Mouse (Mus musculus): ENCODE results near the gene Atp2c2. TPM values are rescaled to one million over a fixed set of nuclear protein-coding genes. Genes with fewer than 3 reads are reported as not detected.

Atp2c2 gene
- polyA plus RNA-seq, 1 experiment from 2014 or later: 0.51 TPM

DNA sequence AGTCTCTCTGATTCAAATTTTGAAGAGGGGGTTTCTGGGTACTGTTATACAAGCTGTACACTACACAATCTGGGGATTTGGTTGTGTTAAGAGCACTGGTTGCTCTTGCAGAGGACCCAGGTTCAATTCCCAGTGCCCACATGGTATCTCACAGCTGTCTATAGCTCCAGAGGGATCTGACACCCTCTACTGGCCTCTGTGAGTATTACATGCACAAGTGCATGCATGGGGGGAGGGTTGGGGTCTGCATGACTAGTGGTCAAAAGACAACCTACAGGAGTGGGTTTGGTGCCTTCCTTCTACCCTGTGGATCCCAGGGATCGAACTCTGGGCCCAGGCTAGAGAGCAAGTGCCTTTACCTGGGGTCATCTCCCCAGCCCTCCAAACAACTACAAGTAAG lies 102.8 kb downstream of the Atp2c2 start:
- DNase-seq (ENCODE audit: low spot score) (no peak), ATAC-seq (replicated peaks; ENCODE audit: low FRiP score) (no peak)
- H3K4me2 ChIP-seq: no peak overlapping the region
- no peaks in the 10 kb centered on the region for H3K9me3 ChIP-seq (ENCODE audit: control insufficient read depth, low read length)
- H3K9ac ChIP-seq (ENCODE audit: low read depth, low read length): no peak overlapping the region
- H3K27ac ChIP-seq (ENCODE audit: low read depth, low read length): no peak overlapping the region
- peaks cover 1% of the 10 kb centered on the region; the same call in 1 of the 2 replicates for H3K36me3 ChIP-seq (ENCODE audit: control insufficient read depth, insufficient read depth, low read length)
- 75% methylated on average over 1 of the region's 1 CpGs for WGBS
- H3K4me3 ChIP-seq (ENCODE audit: low read depth, low read length): no peak overlapping the region
- no peaks in the 10 kb centered on the region for H3K27me3 ChIP-seq (replicated peaks; ENCODE audit: control insufficient read depth, insufficient read depth, low read length)
- H3K4me1 ChIP-seq (replicated peaks; ENCODE audit: control insufficient read depth, insufficient read depth, low read length): peaks cover 4% of the 10 kb centered on the region

- Histone ChIP-seq H3K36me3 (ENCODE audit: control insufficient read depth, insufficient read depth, low read length) (peaks cover 4% of the 10 kb centered on the region; the same call in 1 of the 2 replicates), H3K9me3 (ENCODE audit: control insufficient read depth, low read length) (no peaks in the 10 kb centered on the region), H3K4me2 (no peak overlapping the region), H3K9ac (ENCODE audit: low read depth, low read length) (no peak overlapping the region), H3K4me1 (replicated peaks; ENCODE audit: control insufficient read depth, insufficient read depth, low read length) (0 out of 2 replicates have a peak, but pooled peaks cover 3% of the 10 kb centered on the region), H3K27ac (ENCODE audit: low read depth, low read length) (no peak overlapping the region), H3K4me3 (ENCODE audit: low read depth, low read length) (no peak overlapping the region), H3K27me3 (replicated peaks; ENCODE audit: control insufficient read depth, insufficient read depth, low read length) (no peaks in the 10 kb centered on the region)
- no peak for DNase-seq (ENCODE audit: low spot score)
- no peak for ATAC-seq (replicated peaks; ENCODE audit: low FRiP score)
- 78% methylated on average over 8 of the region's 8 CpGs for WGBS
Observed at GRCm38 (mm10) chr8:119805275-119805674, 105.5 kb downstream of the Atp2c2 start.

DNA sequence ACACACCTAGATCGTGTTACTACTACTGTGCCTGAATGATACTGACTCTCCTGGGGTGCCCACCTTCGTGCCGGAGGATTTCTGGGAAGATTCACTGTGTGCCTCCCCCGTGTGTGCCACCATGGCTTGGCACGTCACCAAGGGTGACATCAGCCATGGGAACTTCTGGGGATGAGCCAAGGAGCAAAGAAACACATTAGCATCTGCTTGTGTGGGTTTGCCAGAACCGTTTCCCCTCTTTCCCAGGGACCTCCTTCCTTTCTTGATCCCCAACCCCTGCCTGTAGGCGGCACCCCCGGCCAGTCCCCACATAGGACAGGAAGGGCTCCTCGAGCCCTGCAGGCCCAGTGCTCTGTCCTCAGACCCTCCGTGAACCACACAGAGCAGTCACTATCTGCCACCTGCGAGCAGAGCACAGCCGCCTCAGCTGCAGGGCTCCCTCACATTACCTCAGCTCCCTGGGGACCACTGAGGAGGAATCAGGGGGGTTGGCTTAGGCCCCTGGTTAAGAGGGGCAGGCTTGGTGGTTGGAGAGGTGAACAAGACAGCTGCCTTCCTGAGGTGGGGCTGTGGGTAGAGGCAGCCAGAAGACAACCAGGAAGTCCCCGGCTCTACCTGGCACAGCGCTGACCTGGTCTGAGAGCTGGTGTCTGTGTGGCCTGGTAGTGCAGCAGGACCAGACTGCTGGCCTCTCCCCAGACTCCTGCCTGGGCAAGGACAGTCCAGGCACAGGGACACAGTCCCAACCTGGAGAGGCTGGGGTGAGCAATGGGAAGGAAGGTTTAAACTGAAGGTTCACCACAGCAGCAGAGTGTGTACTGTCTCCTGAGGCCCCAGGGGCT lies 106.8 kb downstream of the Atp2c2 start:
- H3K9me3 ChIP-seq (ENCODE audit: control insufficient read depth, low read length): no peaks in the 10 kb centered on the region
- DNase-seq (ENCODE audit: low spot score) (no peak), ATAC-seq (replicated peaks; ENCODE audit: low FRiP score) (no peak)
- H3K27me3 ChIP-seq (replicated peaks; ENCODE audit: control insufficient read depth, insufficient read depth, low read length): no peaks in the 10 kb centered on the region
- H3K9ac ChIP-seq (ENCODE audit: low read depth, low read length): no peak overlapping the region
- H3K4me1 ChIP-seq (replicated peaks; ENCODE audit: control insufficient read depth, insufficient read depth, low read length): peaks cover 4% of the 10 kb centered on the region
- peaks cover 4% of the 10 kb centered on the region; the same call in 1 of the 2 replicates for H3K36me3 ChIP-seq (ENCODE audit: control insufficient read depth, insufficient read depth, low read length)
- H3K4me3 ChIP-seq (ENCODE audit: low read depth, low read length): no peak overlapping the region
- H3K4me2 ChIP-seq: no peak overlapping the region
- no peak overlapping the region for H3K27ac ChIP-seq (ENCODE audit: low read depth, low read length)
- WGBS: 81% methylated on average over 14 of the region's 14 CpGs

Other genes with a start within 250 kb of the Atp2c2 start
- gene Slc38a8, start 198.3 kb upstream of the Atp2c2 start, polyA plus RNA-seq (2014; fragmentation: Nextera tagmentation; extraction: Ambion mirVana): not detected in 2 replicates
- 68.6 and 73.0 TPM in 2 replicates for gene Mbtps1, start 141.3 kb upstream of the Atp2c2 start, polyA plus RNA-seq (2014; fragmentation: Nextera tagmentation; extraction: Ambion mirVana)
- gene Hsdl1, start 124.8 kb upstream of the Atp2c2 start, polyA plus RNA-seq (2014; fragmentation: Nextera tagmentation; extraction: Ambion mirVana): 40.4 and 42.2 TPM in 2 replicates
- 0.11 and 0.23 TPM in 2 replicates for gene Dnaaf1, start 124.8 kb upstream of the Atp2c2 start, polyA plus RNA-seq (2014; fragmentation: Nextera tagmentation; extraction: Ambion mirVana)
- 13.9 and 16.5 TPM in 2 replicates for gene Taf1c, start 94.8 kb upstream of the Atp2c2 start, polyA plus RNA-seq (2014; fragmentation: Nextera tagmentation; extraction: Ambion mirVana)
- not detected in 2 replicates for gene Adad2, start 87.3 kb upstream of the Atp2c2 start, polyA plus RNA-seq (2014; fragmentation: Nextera tagmentation; extraction: Ambion mirVana)
- not detected in 2 replicates for gene Kcng4, start 64.3 kb upstream of the Atp2c2 start, polyA plus RNA-seq (2014; fragmentation: Nextera tagmentation; extraction: Ambion mirVana)
- 0.22 and 0.36 TPM in 2 replicates for gene Wfdc1, start 33.6 kb upstream of the Atp2c2 start, polyA plus RNA-seq (2014; fragmentation: Nextera tagmentation; extraction: Ambion mirVana)
- gene Tldc1, start 78.4 kb downstream of the Atp2c2 start, polyA plus RNA-seq (2014; fragmentation: Nextera tagmentation; extraction: Ambion mirVana): 9.5 and 10.3 TPM in 2 replicates
- gene Cotl1, start 140.5 kb downstream of the Atp2c2 start, polyA plus RNA-seq (2014; fragmentation: Nextera tagmentation; extraction: Ambion mirVana): 132 and 155 TPM in 2 replicates
- gene Klhl36, start 162.3 kb downstream of the Atp2c2 start, polyA plus RNA-seq (2014; fragmentation: Nextera tagmentation; extraction: Ambion mirVana): 9.1 TPM in 2 replicates
- gene Usp10, start 210.4 kb downstream of the Atp2c2 start, polyA plus RNA-seq (2014; fragmentation: Nextera tagmentation; extraction: Ambion mirVana): 175 and 190 TPM in 2 replicates
- gene Gm20388, start 210.8 kb downstream of the Atp2c2 start, polyA plus RNA-seq (2014; fragmentation: Nextera tagmentation; extraction: Ambion mirVana): 1.4 and 5.3 TPM in 2 replicates

Measured in liver, embryonic 11.5 days (tissue).